Mouse (Mus musculus) lung, postnatal 36 days (tissue): Measurements from ENCODE around the gene Xlr.

ENCODE experiments used
- DNase-seq: peaks from one replicate; pipeline ENCODE4 v3.0.0; 2022; ENCODE audit warnings: mixed read lengths

The Xlr gene

GRCm38 (mm10) chrX:53797519-53797918, at the start of gene Xlr:
Xlr (minus strand) TSS chrX:53797706.
- DNase-seq, result peak; percentile 3

GRCm38 (mm10) chrX:53799074-53799473, 1.6 kb upstream of the Xlr start:
- no peak for DNase-seq

- no peak for DNase-seq
Measured at GRCm38 (mm10) chrX:53776276-53776675, 21.2 kb downstream of the Xlr start, which contains the start of gene Zfp36l3. Zfp36l3 (minus strand) TSS chrX:53776394.

GRCm38 (mm10) chrX:53757736-53758135, 39.8 kb downstream of the Xlr start, which contains the start of gene 1700013H16Rik:
1700013H16Rik (minus strand) TSS chrX:53757831.
- DNase-seq, result no peak

- no peak for DNase-seq
Measured at GRCm38 (mm10) chrX:53752851-53753250, 44.7 kb downstream of the Xlr start.

- DNase-seq, result peak; percentile 7
Measured at GRCm38 (mm10) chrX:53728967-53729366, 68.5 kb downstream of the Xlr start.
